Mouse (Mus musculus) hematopoietic stem cell, adult 5-6 weeks (primary cell): ENCODE measurements around the gene Rin2. TPM values are rescaled to one million over a fixed set of nuclear protein-coding genes. Genes with fewer than 3 reads are reported as not detected.

Source experiments
- total RNA-seq: library from RNA; stranded (forward); fragments of 172-1452, 232-1000 nt; gene quantifications from 2 replicates; pipeline ENCODE4 v1.2.3, GENCODE M21; 2017

The Rin2 gene
- total RNA-seq, 1 experiment from 2014 or later: 12.3 TPM

Other genes with a start within 250 kb of the Rin2 start
- gene Naa20, start 226.9 kb downstream of the Rin2 start, total RNA-seq: 56.6 and 62.2 TPM in 2 replicates